Mouse (Mus musculus): ENCODE measurements around the gene Phldb2. TPM values are rescaled to one million over a fixed set of nuclear protein-coding genes. Genes with fewer than 3 reads are reported as not detected.

The Phldb2 gene
- total RNA-seq, 2 experiments from 2014 or later = 64.4 to 70.8 TPM

DNA sequence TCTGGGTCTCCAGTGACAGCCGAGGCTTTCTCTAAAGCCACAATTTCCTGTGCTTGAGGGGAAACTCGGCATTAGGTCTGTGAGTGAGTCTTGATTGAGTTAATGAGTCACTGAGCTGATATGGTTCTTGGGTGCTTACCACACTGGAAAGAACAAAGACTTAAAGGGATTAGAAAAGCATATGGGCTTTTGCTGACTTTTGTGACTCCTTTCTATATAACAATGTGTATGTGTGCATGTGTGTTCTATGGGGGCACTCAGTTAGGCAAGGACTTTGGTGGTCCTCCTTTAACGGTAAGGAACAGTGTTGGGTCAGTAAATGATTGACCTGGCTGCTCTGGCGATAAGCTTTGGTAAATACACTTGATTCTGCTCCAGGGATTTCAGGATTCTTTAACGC, 897 bp downstream of the Phldb2 start:
- no peak for DNase-seq (ENCODE audit: low spot score in 2 of 2)

DNA sequence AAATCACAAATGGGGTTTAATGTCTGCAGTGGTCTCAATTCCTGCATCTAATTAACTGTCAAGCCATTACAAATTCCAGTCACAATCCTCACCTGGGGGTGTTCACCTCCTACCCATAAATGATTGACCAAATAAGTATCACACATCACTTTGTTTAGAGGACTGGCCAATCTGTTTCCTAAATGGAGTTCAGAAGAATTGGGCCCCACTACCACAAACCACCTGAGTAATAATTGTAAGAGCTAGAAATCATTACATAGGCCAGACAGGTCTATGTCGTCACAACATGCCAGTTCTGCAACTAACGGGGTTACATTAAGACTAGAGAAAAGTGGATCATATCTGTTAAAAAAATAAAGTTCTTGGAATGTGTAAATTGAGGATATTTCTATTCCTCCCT, 1.4 kb downstream of the Phldb2 start:
- DNase-seq (ENCODE audit: low spot score in 2 of 2) = no peak

GRCm38 (mm10) chr16:45946335-45946734, 7.1 kb downstream of the Phldb2 start:
- DNase-seq (ENCODE audit: low spot score in 2 of 2) = no peak

GRCm38 (mm10) chr16:45945649-45946048, 7.7 kb downstream of the Phldb2 start:
- DNase-seq (ENCODE audit: low spot score in 2 of 2) = no peak

- DNase-seq (ENCODE audit: low spot score in 2 of 2) = no peak
Observed at GRCm38 (mm10) chr16:45945174-45945631, 8.2 kb downstream of the Phldb2 start.

DNA sequence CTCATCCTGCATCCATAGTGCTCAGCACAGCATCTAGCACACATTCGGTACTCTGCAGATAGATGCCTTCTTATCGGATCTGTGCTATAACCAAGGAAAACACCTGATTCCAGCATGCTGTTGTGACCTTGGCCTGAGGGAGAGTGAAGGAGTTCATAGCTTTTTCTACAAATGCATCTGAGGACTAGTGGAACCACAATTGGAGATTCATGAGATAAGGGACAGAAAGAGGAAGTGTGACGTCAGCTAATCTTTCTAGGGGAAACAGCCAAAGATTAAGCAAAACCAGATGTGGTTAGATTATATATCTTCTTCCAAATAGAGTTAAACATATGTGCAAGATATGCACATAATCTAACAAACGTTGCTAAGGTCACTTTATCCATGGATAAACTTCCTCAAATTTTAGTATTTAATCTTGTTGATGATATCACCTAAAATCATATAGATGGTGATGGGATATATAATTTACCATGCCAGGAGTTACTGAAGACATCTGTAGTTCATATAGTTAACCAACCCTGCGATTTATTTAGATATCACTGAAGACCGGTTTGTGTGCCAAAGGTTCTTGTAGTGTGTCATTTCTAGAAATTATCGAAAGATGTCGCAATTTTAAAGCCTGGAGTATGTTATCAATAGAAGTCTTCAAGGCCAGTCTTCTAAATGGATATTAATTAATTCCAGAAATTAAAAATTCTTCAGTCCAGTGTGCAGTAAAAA, 11.1 kb downstream of the Phldb2 start:
- DNase-seq (ENCODE audit: low spot score in 2 of 2) = no peak

DNA sequence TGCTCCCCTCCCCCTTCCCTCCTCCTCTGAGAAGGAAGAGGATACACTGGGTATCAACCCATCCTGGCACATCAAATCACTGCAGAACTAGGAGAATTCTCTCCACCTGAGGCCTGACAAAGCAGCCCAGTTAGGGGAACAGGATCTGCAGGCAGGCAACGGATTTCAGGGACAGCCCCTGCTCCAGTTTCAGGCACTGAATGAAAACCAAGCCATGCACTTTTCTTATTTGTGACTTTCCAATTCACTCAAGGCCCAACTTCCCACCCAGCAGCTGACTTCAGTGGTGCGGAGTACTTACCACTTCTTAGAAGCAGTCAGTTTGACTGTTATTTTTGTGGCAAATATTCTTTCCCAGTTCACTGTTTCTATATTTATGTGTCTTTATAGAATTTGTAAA, 12.7 kb downstream of the Phldb2 start:
- DNase-seq (ENCODE audit: low spot score in 2 of 2) = no peak

GRCm38 (mm10) chr16:45939436-45939835, 14.0 kb downstream of the Phldb2 start:
- DNase-seq (ENCODE audit: low spot score in 2 of 2) = no peak

DNA sequence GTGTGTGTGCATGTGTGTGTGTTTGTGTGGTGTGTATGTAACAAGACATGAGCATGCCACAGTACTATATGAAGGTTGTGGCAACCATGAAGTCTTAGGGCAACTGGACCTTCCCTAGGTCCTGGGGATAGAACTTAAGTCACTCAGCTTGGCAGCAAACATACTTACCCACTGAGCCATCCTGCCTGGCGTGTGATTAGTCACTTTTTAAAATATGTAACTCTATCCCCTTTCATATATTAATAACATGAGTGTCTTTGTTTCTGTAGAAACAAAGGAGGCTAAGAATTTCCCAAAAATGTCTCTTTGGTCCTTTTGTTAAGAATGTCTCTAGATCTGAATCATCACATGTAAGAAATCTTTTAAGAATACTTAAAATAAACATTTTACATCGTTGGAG, 16.0 kb downstream of the Phldb2 start:
- DNase-seq (ENCODE audit: low spot score in 2 of 2) = no peak

- no peak for DNase-seq (ENCODE audit: low spot score in 2 of 2)
Observed at GRCm38 (mm10) chr16:45936521-45936920, 16.9 kb downstream of the Phldb2 start.

DNA sequence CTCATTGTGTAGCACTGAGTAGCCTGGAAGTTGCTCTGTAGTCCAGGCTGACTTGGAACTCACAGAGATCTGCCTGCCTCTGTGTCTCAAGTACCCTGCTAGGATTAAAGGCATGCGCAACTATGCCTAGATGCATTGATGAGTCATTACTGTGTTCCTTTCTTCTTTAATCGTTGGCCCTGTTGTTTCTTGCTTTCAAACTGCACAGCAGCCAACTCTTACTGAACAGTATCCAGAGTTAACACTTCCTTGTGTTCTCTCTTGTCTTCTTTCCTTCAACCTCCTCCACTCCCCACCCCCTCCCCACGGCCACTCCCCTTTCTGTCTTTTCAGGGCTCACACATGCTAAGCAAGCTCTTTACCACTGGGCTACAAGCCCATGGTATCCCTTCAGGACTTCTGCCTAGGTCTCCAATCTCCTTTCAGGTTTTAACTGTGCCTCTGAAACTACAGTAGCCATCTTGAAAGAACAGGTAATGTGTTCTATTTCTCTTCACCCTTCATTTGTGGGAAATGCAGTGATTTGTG, 17.4 kb downstream of the Phldb2 start:
- no peak for DNase-seq (ENCODE audit: low spot score in 2 of 2)

- DNase-seq (ENCODE audit: low spot score in 2 of 2) = no peak
Observed at GRCm38 (mm10) chr16:45934721-45935407, 18.5 kb downstream of the Phldb2 start.

GRCm38 (mm10) chr16:45930308-45930707, 23.1 kb downstream of the Phldb2 start:
- DNase-seq (ENCODE audit: low spot score in 2 of 2) = no peak

- DNase-seq (ENCODE audit: low spot score in 2 of 2) = no peak
Observed at GRCm38 (mm10) chr16:45928090-45928489, 25.3 kb downstream of the Phldb2 start.

GRCm38 (mm10) chr16:45927601-45928000, 25.8 kb downstream of the Phldb2 start:
- DNase-seq (ENCODE audit: low spot score in 2 of 2) = no peak

GRCm38 (mm10) chr16:45926875-45927274, 26.5 kb downstream of the Phldb2 start:
- no peak for DNase-seq (ENCODE audit: low spot score in 2 of 2)

DNA sequence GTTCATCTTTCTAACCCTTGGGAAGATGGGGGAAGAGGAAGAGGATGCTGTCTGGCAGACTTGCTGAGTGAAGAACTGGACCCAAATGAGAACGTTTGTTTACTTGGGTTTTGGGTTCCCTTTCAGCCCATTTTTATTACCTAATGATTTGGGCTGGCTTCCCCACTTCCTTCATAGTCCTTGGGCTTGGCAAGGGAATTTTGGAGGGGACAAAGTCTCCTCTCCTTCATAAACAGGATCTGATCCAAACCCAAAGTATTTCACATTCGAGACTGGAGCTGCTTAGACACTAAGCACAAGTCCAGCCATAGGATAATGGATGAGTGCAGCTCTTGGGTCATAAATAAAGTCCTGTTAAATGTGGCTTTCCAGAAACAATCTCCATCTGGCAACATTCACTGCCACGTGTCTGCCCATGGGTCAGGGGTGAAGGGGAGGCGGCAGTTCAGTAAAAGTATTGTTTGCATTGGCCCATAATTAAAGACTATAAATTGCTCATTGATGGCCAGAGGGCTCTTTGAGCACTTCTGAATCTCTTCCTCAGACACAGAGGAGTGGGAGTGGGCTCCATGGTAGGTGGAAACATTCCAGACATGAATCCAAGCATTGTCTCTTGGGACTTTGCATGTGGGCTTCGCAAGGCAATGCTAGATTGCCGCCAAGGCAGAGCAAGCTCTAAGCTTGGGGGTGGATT, 29.5 kb downstream of the Phldb2 start:
- no peak for DNase-seq (ENCODE audit: low spot score in 2 of 2)

DNA sequence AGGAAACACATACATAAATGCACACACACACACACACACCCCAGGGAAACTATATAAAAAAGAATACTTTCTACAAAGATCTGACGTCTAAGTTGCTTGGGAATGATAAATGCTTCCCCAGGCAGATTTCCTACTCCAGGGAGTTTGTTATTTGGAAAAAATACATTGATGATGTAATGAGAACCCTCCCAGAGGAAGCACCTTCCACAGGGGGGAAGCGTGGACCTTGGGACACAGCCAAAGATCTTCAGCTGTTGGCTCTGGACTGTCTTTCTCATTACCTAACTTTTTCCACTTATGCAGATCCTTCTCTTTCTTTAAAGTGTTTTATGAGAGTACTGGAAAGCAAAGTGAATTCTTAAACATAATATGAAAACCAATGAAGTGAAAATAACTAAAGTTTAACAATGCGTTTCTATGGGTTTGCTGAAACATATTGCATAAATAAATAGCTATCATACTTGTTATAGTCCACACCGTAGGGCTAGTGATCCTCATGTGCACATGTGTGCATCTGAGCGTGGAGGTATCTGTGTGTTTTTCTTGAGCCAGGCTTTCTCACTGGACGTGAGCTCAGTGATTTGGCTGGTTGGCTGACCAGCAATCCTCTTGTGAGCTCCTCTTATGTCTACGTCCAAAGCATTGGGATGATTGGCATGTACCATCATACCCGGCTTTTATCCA, 30.7 kb downstream of the Phldb2 start:
- peak; percentile 49 to 62 for DNase-seq (ENCODE audit: low spot score in 2 of 2)

DNA sequence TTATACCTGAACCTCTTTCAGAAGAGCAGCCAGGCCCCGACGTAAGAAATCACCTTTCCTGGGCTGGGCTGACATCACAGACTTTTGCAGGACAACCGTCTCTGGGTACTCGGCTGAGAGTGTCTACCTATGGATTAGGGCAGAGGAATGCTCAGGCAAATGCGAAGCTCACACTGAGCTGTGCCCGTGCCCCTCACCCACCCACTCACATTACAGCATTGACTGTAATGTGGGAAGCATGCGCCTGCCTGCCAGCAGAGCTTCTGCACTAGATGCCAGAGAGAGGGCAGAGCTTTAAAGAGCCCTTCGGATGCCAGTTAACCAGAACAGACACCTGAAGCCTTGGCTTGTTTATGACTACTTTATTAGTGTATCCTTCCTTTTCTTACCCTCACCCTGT, 33.8 kb downstream of the Phldb2 start:
- DNase-seq (ENCODE audit: low spot score in 2 of 2) = no peak

DNA sequence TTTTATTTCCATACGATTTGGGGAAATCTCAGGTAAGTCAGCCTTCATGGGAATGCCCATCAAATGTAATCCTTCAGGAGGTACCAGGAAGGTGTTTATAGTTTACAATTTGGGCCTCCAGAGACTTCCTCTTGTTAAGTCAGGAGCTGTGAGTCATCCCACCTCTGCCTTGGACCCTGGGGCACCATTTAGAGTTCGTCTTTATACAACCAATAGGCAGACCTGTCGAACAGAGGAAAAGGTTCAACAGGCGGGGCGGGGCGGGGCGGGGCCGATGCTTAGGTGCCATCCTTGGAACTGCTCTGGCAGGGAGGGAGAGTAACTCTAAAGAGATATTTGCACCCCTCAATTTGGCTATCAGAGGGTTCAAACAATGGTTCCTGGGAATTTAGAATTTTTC, 49.8 kb downstream of the Phldb2 start:
- DNase-seq (ENCODE audit: low spot score in 2 of 2) = no peak

- no peak for DNase-seq (ENCODE audit: low spot score in 2 of 2)
Observed at GRCm38 (mm10) chr16:45898459-45898858, 54.9 kb downstream of the Phldb2 start.

Data from gastrocnemius, postnatal 4 days (tissue).